Mouse (Mus musculus): ENCODE measurements around the gene Mdfi.

Gene Mdfi

DNA sequence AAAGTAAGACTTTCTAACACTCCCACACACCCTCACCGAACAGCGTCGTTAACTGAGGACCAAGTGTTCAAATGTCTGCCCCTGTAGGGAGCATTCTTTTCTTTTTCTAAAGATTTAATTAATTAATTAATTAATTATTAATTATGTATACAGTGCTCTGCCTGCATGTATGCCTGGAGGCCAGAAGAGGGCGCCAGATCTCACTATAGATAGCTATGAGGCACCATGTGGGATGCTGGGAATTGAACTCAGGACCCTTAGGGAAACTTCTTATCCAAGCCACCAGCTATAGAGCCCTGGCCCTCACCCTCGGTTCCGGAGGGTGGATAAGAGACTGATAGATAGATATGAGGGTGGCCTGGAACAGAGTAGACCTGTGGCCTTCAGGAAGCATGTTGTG, 13.5 kb upstream of the Mdfi start:
- no peak for DNase-seq (ENCODE audit: low spot score)

DNA sequence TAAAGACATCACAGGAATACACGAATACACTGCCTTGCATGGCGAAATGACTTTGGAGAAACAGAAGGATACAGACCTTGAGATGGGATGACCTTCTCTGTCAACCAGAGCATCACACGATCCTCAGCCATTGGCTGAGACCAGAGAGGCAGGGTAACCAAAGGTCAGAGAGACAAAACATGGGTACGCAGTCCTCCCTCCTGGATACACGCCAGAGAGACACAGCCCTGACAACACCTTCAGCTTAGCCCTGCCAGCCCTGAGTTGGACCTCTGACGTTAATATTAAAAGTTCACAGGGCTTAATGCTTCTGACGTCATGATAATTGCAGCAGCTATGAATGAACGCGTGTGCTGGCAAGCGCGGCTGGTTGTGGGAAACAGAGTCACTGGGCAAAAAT, 11.1 kb upstream of the Mdfi start:
- no peak for DNase-seq (ENCODE audit: low spot score)

DNA sequence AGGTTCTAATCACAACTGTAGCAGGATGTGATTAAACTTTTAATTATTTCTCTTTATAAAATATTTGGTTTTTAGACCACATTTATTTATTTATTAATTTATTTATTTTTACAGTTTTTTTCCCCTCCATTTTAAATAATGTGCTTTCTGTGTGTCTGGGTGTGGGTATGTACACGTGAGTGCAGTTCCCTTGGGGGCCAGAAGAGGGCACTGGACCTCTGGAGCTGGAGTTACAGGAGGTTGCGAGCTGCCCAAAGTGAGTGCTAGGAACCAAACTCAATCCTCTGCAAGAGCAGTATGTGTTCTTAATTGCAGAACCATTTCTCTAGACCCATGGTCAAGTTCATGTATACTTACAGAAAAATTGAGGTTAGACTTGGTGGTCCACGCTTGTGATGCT, 9.0 kb upstream of the Mdfi start:
- DNase-seq (ENCODE audit: low spot score): no peak

- DNase-seq (ENCODE audit: low spot score): no peak
Observed at GRCm38 (mm10) chr17:47841931-47842623, 7.6 kb upstream of the Mdfi start.

DNA sequence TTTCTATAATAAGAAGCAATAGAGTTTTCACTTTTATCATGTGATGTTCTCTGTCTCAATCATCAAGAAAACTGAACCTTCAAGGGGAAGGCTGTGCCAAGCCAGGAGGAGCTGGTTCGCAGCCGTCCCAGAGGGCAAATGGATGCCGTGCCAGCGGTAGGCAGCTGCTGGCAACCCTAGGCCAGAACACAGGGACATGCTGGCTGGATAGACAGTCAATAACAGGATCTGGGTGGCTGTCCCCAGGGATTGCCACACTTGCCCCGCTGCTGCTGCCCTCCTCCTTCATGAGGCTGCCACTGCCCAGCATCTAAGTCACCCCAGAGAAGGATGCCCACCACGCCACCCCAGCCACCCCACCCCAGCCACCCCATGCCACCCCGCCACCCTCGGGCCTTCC, 7.0 kb upstream of the Mdfi start:
- no peak for DNase-seq (ENCODE audit: low spot score)

GRCm38 (mm10) chr17:47837808-47838207, 3.3 kb upstream of the Mdfi start:
- no peak for DNase-seq (ENCODE audit: low spot score)

DNA sequence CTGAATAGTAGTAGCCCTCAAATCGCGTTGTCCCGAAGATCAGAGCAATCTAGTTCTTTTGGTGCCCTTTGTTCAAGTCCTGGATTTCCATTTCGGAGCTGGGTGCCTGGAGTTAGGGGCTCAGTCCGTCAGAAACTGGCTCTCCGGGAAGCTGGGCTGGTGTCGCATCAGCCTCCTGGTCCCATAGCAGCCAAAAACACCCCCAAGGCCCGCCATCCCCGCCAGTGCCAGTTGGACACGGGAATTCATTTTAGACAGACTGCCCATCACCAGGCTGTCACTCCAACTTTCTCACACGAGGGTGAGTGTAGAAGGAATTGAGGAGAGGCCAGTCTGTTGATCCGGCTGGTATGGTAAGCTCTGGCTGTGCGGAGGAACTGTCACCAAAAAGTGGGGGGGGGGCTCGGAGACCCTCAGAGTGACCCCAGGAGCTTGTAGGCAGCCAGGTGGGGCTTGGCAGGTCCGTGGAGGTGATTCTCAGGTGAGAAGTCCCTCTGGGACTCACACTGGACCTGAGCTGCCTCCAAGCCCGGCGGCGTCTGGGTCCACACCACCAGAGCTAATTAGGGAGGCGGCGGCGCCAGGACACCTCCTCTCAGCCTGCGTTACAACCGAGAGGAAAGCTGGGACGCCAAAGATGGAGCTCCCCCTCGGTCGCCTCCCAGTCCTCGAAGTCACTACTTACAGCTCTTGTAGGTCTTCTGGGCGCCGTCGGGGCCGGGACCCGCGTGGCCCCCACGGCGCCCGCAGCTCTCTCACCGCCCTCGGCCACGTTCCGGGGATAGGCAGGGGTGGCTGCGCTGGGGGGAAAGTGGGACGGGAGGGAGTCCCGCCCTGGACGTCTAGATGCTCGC, 636 bp downstream of the Mdfi start:
- DNase-seq (ENCODE audit: low spot score): peak; percentile 43

DNA sequence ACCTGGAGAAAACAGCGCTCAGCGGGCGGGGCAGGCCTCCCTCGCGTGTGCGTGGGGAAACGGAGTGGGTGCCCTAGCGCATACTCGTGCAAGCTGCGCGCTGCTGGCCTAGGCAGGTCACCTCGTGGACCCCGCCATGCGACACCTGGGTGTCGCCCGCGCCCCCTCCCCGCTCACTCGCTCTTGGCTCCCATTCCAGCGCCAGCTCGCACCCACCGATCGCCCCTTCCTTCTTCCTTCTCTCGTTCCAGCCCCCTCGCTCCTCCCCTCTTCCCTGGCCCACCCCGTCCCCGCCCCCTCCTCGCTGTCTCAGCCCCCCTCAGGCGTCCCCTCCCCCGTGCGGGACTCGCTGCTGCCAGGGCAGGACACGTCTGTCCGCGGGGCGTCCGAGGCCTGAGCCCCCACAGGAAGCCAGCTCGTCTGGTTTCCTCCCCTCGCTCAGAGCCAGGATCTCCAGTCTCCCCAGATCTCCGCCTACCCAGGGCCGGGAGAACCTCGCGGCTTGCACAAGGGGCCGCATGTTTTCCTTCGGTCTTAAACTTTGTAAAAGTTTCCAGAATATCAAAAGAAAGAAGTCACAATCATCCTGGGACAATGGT, 1.4 kb downstream of the Mdfi start:
- peak; percentile 84 for DNase-seq (ENCODE audit: low spot score)

DNA sequence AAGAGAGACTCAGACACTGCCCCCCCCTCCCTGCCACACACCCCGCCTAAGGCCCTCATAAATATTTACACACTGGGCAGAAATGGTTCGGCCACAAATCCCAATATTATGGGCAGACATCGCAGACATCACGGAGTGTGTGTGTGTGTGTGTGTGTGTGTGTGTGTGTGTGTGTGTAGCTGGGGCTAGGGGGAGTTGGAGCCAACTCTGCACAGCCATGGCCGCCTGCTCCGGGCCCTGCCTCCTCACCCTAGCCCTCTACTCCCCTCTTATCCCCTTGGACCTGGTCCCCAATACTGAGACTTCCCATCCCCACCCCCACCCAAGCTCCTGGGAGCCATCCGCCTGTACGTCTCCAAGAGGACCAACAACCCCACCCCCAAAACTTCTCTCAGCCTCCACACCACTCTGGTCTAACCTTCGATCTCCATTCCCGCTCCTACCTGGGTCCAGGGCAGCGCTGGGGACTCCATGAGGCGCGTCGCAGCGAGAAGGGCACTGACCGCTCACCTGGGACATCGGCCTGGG, 1.9 kb downstream of the Mdfi start:
- DNase-seq (ENCODE audit: low spot score): peak; percentile 54

DNA sequence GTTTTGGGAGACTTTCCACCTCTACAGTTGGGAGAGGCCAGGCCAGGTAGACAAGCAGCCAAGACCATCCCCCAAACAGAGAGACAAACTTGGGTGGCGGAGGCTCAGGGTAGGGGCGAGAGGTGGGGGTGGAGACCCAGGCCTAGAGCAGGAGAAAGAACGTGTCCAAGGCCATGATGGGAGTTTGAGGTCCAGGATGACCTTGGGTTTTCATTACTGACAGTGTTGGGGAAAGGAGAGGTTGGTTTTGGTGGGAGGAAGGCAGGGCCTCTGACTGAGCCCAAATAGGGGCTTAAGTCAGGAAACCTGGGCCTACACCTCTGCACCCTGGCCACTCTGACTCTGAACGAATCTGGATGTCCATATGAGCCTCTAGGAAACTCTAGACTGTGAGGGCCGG, 2.7 kb downstream of the Mdfi start:
- DNase-seq (ENCODE audit: low spot score): no peak

DNA sequence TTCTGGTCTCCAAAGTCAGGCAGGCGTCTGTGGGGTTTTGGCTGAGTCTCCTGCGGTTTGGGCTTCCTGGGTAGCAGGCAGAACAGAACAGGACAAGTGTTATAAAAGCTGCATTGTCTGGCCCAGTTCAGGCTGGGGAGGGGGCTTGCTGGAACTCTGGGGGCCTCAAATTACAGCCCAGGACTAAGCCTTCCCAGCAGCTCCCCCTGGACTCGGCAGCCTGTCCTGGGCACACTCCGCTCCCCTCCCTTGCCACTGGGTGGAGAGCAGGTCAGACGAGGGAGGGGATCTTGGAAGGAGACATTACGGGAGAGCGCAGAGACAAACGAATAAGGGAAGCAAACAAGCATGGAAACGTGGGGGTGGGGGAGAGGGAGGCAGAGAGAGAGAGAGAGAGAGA, 3.3 kb downstream of the Mdfi start:
- DNase-seq (ENCODE audit: low spot score): peak; percentile 68

- no peak for DNase-seq (ENCODE audit: low spot score)
Observed at GRCm38 (mm10) chr17:47821339-47821738, 13.2 kb downstream of the Mdfi start.

GRCm38 (mm10) chr17:47818038-47818725, 16.3 kb downstream of the Mdfi start:
- no peak for DNase-seq (ENCODE audit: low spot score)

DNA sequence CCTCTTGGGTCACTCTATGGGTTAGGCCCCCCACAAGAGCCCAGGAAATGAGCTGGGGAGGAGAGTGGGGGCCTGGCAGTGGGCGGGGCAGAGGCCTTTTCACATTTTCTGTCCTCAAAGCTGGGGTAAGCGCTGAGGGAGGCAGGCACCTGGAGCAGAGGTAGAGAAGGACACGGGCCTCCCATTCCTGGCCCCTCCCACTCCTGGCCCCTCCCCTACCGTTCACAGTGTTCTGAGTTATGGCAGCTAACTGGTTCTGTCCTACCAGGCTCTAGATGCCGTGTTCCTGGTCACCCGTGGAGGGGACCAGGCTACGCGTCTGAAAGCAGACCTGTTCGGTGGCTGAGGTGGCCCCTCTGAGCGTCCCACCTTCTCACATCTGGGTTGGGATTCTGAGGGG, 19.0 kb downstream of the Mdfi start:
- no peak for DNase-seq (ENCODE audit: low spot score)

GRCm38 (mm10) chr17:47814496-47814895, 20.0 kb downstream of the Mdfi start:
- DNase-seq (ENCODE audit: low spot score): peak; percentile 78

- peak; percentile 46 for DNase-seq (ENCODE audit: low spot score)
Observed at GRCm38 (mm10) chr17:47813616-47814015, 20.9 kb downstream of the Mdfi start.

DNA sequence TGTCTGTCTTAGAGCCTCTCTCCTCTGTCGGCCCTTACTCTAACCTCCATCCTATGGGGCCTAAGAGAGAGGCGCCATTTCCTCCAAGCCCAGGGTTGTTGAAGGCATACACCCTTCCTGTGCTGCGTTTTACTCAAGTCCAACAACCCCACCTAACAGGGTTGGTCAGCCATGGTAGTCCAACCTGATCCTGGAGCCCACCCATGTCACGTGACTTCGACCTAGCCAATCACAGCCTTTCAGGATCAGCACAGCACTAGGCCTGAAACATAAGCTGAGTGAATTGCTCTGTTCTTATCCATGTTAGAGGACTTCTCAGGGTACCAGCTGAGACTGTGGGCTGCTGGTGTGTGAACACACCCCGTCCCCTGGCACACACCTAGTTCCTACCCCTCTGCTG, 22.3 kb downstream of the Mdfi start:
- DNase-seq (ENCODE audit: low spot score): no peak

DNA sequence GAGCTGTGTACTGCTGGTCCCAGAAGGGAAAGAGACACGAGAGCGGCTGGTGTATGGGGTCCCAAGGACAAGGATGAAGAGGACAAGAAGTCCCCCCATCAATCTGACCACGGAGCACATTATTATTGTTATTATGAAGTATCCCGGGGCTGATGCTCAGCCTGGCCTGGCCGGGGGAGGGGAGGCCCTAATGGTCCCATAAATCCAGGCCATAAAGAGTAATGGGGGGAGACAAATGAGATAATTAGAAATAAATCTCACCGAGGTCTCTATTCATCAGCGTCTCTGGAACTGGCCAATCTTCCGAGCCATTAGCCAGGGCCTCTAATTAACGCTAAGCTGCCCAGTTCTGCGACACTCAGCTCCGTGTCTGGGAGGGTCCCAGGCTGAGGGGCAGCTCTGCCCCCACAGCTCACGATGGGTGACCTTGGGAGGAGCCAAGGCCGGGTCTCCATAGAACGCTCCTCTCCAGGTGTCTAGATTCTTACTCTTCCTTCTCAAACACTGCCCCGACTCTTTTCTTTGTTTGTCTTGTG, 23.2 kb downstream of the Mdfi start:
- DNase-seq (ENCODE audit: low spot score): peak; percentile 40

GRCm38 (mm10) chr17:47806230-47806629, 28.3 kb downstream of the Mdfi start:
- DNase-seq (ENCODE audit: low spot score): no peak

DNA sequence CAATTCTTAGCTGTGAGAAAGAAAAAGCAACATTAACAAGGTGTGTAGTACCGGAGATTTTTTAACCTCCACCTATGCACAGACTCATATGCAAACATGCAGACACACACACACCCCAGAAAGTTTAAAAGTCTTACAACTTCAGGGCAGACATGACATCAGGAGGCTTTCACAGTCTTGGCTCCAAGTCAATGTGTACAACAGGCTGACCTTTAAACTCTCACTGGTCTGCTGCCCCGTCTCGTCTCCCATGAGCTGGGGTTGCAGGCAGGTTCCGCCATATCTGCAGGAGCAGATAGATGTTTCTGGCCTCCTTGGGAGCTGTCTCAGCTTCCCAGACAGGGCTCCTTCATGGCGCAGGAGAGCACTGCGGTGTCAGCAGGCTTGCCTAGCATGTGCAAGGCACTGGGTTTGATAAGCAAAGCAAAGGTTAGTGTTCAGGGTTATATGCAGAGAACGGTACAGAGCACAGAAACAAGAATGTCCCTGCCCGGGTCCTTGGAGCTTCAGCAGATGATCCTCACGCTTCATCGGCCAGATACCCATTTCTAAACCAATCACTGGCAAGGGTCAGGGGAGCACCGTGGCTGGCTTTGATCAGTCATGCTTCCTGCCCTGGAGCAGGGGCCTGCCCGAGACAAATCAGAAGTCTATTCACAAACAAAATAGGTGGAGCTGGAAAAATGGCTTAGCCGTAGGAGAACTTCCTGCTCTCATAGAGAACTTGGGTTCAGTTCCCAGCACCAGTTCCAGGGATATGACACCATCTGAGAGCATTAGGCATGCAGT, 29.2 kb downstream of the Mdfi start:
- DNase-seq (ENCODE audit: low spot score): peak; percentile 73

- no peak for DNase-seq (ENCODE audit: low spot score)
Observed at GRCm38 (mm10) chr17:47803662-47804061, 30.8 kb downstream of the Mdfi start.

Measured in embryo, embryonic 10.5 days (tissue).